Mouse (Mus musculus) embryonic facial prominence, embryonic 13.5 days (tissue): ENCODE results near the gene St7. TPM values are rescaled to one million over a fixed set of nuclear protein-coding genes. Genes with fewer than 3 reads are reported as not detected.

Experiments
- ATAC-seq: fragments of 200-750 bp; cut with Nextera tagmentation; 2 replicates; pipeline ENCODE4 v1.8.0; 2017; ENCODE audit warnings: low read depth; ENCODE audit not compliant: insufficient number of reproducible peaks, insufficient read depth, low FRiP score, low TSS enrichment
- H3K27ac ChIP-seq: fragments of 300-500 bp; sonication (generic); 2 replicates; pipeline ENCODE4 v1.5.1; 2015; ENCODE audit warnings: moderate library complexity, mild to moderate bottlenecking, inconsistent platforms
- H3K27me3 ChIP-seq: fragments of 300-500 bp; sonication (generic); 2 replicates; pipeline ENCODE4 v1.6.1; 2015; ENCODE audit warnings: mild to moderate bottlenecking, inconsistent platforms
- H3K36me3 ChIP-seq: fragments of 300-500 bp; sonication (generic); 2 replicates; pipeline ENCODE4 v1.6.1; 2015; ENCODE audit warnings: mild to moderate bottlenecking, inconsistent platforms
- H3K4me1 ChIP-seq: fragments of 300-500 bp; sonication (generic); 2 replicates; pipeline ENCODE4 v1.6.1; 2015; ENCODE audit warnings: inconsistent platforms
- H3K4me2 ChIP-seq: fragments of 300-500 bp; sonication (generic); 2 replicates; pipeline ENCODE4 v1.6.1; 2015; ENCODE audit warnings: moderate library complexity, mild to moderate bottlenecking, inconsistent platforms
- H3K4me3 ChIP-seq: fragments of 300-500 bp; sonication (generic); 2 replicates; pipeline ENCODE4 v1.5.1; 2015; ENCODE audit warnings: mild to moderate bottlenecking, inconsistent platforms
- H3K9ac ChIP-seq: fragments of 300-500 bp; sonication (generic); 2 replicates; pipeline ENCODE4 v1.6.1; 2015; ENCODE audit warnings: mild to moderate bottlenecking, inconsistent platforms
- H3K9me3 ChIP-seq: fragments of 300-500 bp; sonication (generic); 2 replicates; pipeline ENCODE4 v1.6.1; 2016; ENCODE audit warnings: inconsistent platforms
- WGBS: fragments of 180-500 bp; shearing (Covaris S2); methylation state at CpG from one replicate; pipeline ENCODE4 v1.1.7; 2015; ENCODE audit warnings: mixed read lengths; 5-methylcytosine and 5-hydroxymethylcytosine counted together
- polyA plus RNA-seq: library from polyadenylated mRNA; unstranded; fragments of >200 nt; fragmentation: Nextera tagmentation; extraction: Ambion mirVana; gene quantifications from 2 replicates; pipeline ENCODE4 v1.2.1, GENCODE M21; 2015

The St7 gene
- polyA plus RNA-seq, 1 experiment from 2014 or later = 25.7 TPM

GRCm38 (mm10) chr6:17828382-17828781 is 135.6 kb downstream of the St7 start:
- no peaks in the 10 kb centered on the region for H3K4me1 ChIP-seq
- 68% methylated on average over 4 of the region's 4 CpGs for WGBS
- no peak overlapping the region for H3K4me2 ChIP-seq
- H3K4me3 ChIP-seq = no peak overlapping the region
- ATAC-seq = no peak
- H3K9ac ChIP-seq = no peak overlapping the region
- H3K27me3 ChIP-seq = no peaks in the 10 kb centered on the region
- peaks cover 8% of the 10 kb centered on the region for H3K36me3 ChIP-seq
- H3K9me3 ChIP-seq = no peaks in the 10 kb centered on the region
- H3K27ac ChIP-seq = no peak overlapping the region

- H3K9me3 ChIP-seq = no peaks in the 10 kb centered on the region
- H3K4me1 ChIP-seq = no peaks in the 10 kb centered on the region
- no peaks in the 10 kb centered on the region for H3K27me3 ChIP-seq
- ATAC-seq = no peak
- no peak overlapping the region for H3K9ac ChIP-seq
- H3K4me3 ChIP-seq = no peak overlapping the region
- no peak overlapping the region for H3K27ac ChIP-seq
- H3K4me2 ChIP-seq = no peak overlapping the region
- 86% methylated on average over 1 of the region's 1 CpGs for WGBS
- H3K36me3 ChIP-seq = peaks cover 8% of the 10 kb centered on the region
Observed at GRCm38 (mm10) chr6:17829981-17830380, 137.2 kb downstream of the St7 start.

- Histone ChIP-seq H3K9me3 (no peaks in the 10 kb centered on the region), H3K36me3 (peaks cover 8% of the 10 kb centered on the region), H3K27me3 (no peaks in the 10 kb centered on the region), H3K4me1 (no peaks in the 10 kb centered on the region), H3K4me3 (no peak overlapping the region), H3K27ac (no peak overlapping the region), H3K4me2 (no peak overlapping the region), H3K9ac (no peak overlapping the region)
- no peak for ATAC-seq
- 40% methylated on average over 7 of the region's 7 CpGs for WGBS
Observed at GRCm38 (mm10) chr6:17834493-17834892, 141.8 kb downstream of the St7 start.

GRCm38 (mm10) chr6:17835693-17836092 is 143.0 kb downstream of the St7 start:
- Histone ChIP-seq H3K9me3 (no peaks in the 10 kb centered on the region), H3K27ac (no peak overlapping the region), H3K36me3 (0 out of 2 replicates have a peak, but pooled peaks cover 6% of the 10 kb centered on the region), H3K9ac (no peak overlapping the region), H3K4me1 (no peaks in the 10 kb centered on the region), H3K27me3 (no peaks in the 10 kb centered on the region), H3K4me2 (no peak overlapping the region), H3K4me3 (no peak overlapping the region)
- no peak for ATAC-seq
- WGBS = 85% methylated on average over 6 of the region's 6 CpGs

GRCm38 (mm10) chr6:17837676-17838075 is 144.9 kb downstream of the St7 start:
- ATAC-seq = no peak
- Histone ChIP-seq H3K9ac (no peak overlapping the region), H3K4me2 (no peak overlapping the region), H3K4me1 (0 out of 2 replicates have a peak, but pooled peaks cover 2% of the 10 kb centered on the region), H3K4me3 (no peak overlapping the region), H3K9me3 (no peaks in the 10 kb centered on the region), H3K36me3 (0 out of 2 replicates have a peak, but pooled peaks cover 6% of the 10 kb centered on the region), H3K27ac (no peak overlapping the region), H3K27me3 (no peaks in the 10 kb centered on the region)
- 80% methylated on average over 1 of the region's 1 CpGs for WGBS

- ATAC-seq = 0 out of 2 replicates have a peak, but pooled peaks have one; percentile 26
- Histone ChIP-seq H3K9ac (no peak overlapping the region), H3K4me2 (no peak overlapping the region), H3K9me3 (no peaks in the 10 kb centered on the region), H3K4me3 (no peak overlapping the region), H3K4me1 (0 out of 2 replicates have a peak, but pooled peaks cover 2% of the 10 kb centered on the region), H3K27me3 (no peaks in the 10 kb centered on the region), H3K27ac (no peak overlapping the region), H3K36me3 (0 out of 2 replicates have a peak, but pooled peaks cover 6% of the 10 kb centered on the region)
- 85% methylated on average over 29 of the region's 29 CpGs for WGBS
Observed at GRCm38 (mm10) chr6:17840431-17840830, 147.7 kb downstream of the St7 start.

- 29% methylated on average over 3 of the region's 3 CpGs for WGBS
- no peaks in the 10 kb centered on the region for H3K27me3 ChIP-seq
- no peak overlapping the region for H3K4me3 ChIP-seq
- H3K36me3 ChIP-seq = 0 out of 2 replicates have a peak, but pooled peaks cover 8% of the 10 kb centered on the region
- H3K4me1 ChIP-seq = 0 out of 2 replicates have a peak, but pooled peaks cover 2% of the 10 kb centered on the region
- no peak overlapping the region for H3K9ac ChIP-seq
- ATAC-seq = no peak
- no peaks in the 10 kb centered on the region for H3K9me3 ChIP-seq
- H3K27ac ChIP-seq = no peak overlapping the region
- no peak overlapping the region for H3K4me2 ChIP-seq
Observed at GRCm38 (mm10) chr6:17842759-17843158, 150.0 kb downstream of the St7 start.

GRCm38 (mm10) chr6:17851316-17851715 is 158.6 kb downstream of the St7 start:
- Histone ChIP-seq H3K9me3 (no peaks in the 10 kb centered on the region), H3K4me1 (peaks cover 11% of the 10 kb centered on the region; the same call in 1 of the 2 replicates), H3K4me2 (no peak overlapping the region), H3K27ac (no peak overlapping the region), H3K9ac (no peak overlapping the region), H3K27me3 (no peaks in the 10 kb centered on the region), H3K36me3 (peaks cover 15% of the 10 kb centered on the region; the same call in 1 of the 2 replicates), H3K4me3 (no peak overlapping the region)
- ATAC-seq = no peak
- WGBS = 59% methylated on average over 2 of the region's 2 CpGs

GRCm38 (mm10) chr6:17853587-17854274 is 161.0 kb downstream of the St7 start:
- ATAC-seq = no peak
- Histone ChIP-seq H3K27me3 (no peaks in the 10 kb centered on the region), H3K9ac (no peak overlapping the region), H3K4me3 (no peak overlapping the region), H3K27ac (no peak overlapping the region), H3K36me3 (peaks cover 15% of the 10 kb centered on the region; the same call in 1 of the 2 replicates), H3K9me3 (no peaks in the 10 kb centered on the region), H3K4me2 (no peak overlapping the region), H3K4me1 (peaks cover 11% of the 10 kb centered on the region; the same call in 1 of the 2 replicates)
- 24% methylated on average over 5 of the region's 5 CpGs for WGBS

GRCm38 (mm10) chr6:17855616-17856015 is 162.9 kb downstream of the St7 start:
- WGBS = 94% methylated on average over 2 of the region's 2 CpGs
- no peak for ATAC-seq
- H3K4me1 ChIP-seq = peaks cover 11% of the 10 kb centered on the region; the same call in 1 of the 2 replicates
- no peak overlapping the region for H3K9ac ChIP-seq
- H3K4me2 ChIP-seq = no peak overlapping the region
- H3K36me3 ChIP-seq = peaks cover 18% of the 10 kb centered on the region; the same call in 1 of the 2 replicates
- no peak overlapping the region for H3K27ac ChIP-seq
- no peaks in the 10 kb centered on the region for H3K27me3 ChIP-seq
- no peak overlapping the region for H3K4me3 ChIP-seq
- H3K9me3 ChIP-seq = no peaks in the 10 kb centered on the region

- no peak overlapping the region for H3K27ac ChIP-seq
- H3K4me2 ChIP-seq = no peak overlapping the region
- H3K4me3 ChIP-seq = no peak overlapping the region
- H3K9ac ChIP-seq = no peak overlapping the region
- ATAC-seq = no peak
- H3K9me3 ChIP-seq = no peaks in the 10 kb centered on the region
- WGBS = 100% methylated on average over 1 of the region's 1 CpGs
- H3K27me3 ChIP-seq = no peaks in the 10 kb centered on the region
- H3K4me1 ChIP-seq = no peaks in the 10 kb centered on the region
- 0 out of 2 replicates have a peak, but pooled peaks cover 12% of the 10 kb centered on the region for H3K36me3 ChIP-seq
Observed at GRCm38 (mm10) chr6:17859564-17859963, 166.8 kb downstream of the St7 start.

GRCm38 (mm10) chr6:17860463-17860862 is 167.7 kb downstream of the St7 start:
- 94% methylated on average over 1 of the region's 1 CpGs for WGBS
- no peaks in the 10 kb centered on the region for H3K27me3 ChIP-seq
- H3K9ac ChIP-seq = no peak overlapping the region
- H3K27ac ChIP-seq = no peak overlapping the region
- H3K4me3 ChIP-seq = no peak overlapping the region
- H3K4me2 ChIP-seq = no peak overlapping the region
- 0 out of 2 replicates have a peak, but pooled peaks cover 12% of the 10 kb centered on the region for H3K36me3 ChIP-seq
- no peaks in the 10 kb centered on the region for H3K9me3 ChIP-seq
- no peaks in the 10 kb centered on the region for H3K4me1 ChIP-seq
- no peak for ATAC-seq
